Mouse (Mus musculus) liver, adult 2 months (tissue): ENCODE data around the gene Ftcd. TPM values are rescaled to one million over a fixed set of nuclear protein-coding genes. Genes with fewer than 3 reads are reported as not detected.

Experiments
- DNase-seq: peaks from one replicate; pipeline ENCODE4 v3.0.0-alpha.2; 2011; ENCODE audit warnings: low read depth, low spot score; ENCODE audit errors: extremely low read depth
- H3K27ac ChIP-seq: fragments of 200-500 bp; replicated peaks from 2 replicates; pipeline ENCODE4 v1.5.1; 2012; ENCODE audit warnings: low read depth, mild to moderate bottlenecking, control low read depth, inconsistent platforms, low read length; ENCODE audit not compliant: insufficient read depth
- H3K27me3 ChIP-seq: fragments of 200-500 bp; 2 replicates; pipeline ENCODE4 v1.6.1; 2012; ENCODE audit warnings: mild to moderate bottlenecking, moderate library complexity, low read length, inconsistent platforms; ENCODE audit not compliant: control insufficient read depth, insufficient read depth
- H3K36me3 ChIP-seq: fragments of 200-500 bp; 2 replicates; pipeline ENCODE4 v1.6.1; 2012; ENCODE audit warnings: low read length, inconsistent platforms; ENCODE audit not compliant: control insufficient read depth, insufficient read depth
- H3K4me1 ChIP-seq: fragments of 200-500 bp; 2 replicates; pipeline ENCODE4 v1.6.1; 2011; ENCODE audit warnings: low read length; ENCODE audit not compliant: control insufficient read depth, insufficient read depth
- H3K4me3 ChIP-seq: fragments of 200-500 bp; 2 replicates; pipeline ENCODE4 v1.5.1; 2011; ENCODE audit warnings: low read depth, mild to moderate bottlenecking, control low read depth, low read length, moderate library complexity; ENCODE audit not compliant: insufficient read depth
- H3K79me2 ChIP-seq: fragments of 200-500 bp; 2 replicates; pipeline ENCODE4 v1.6.1; 2012; ENCODE audit warnings: inconsistent platforms, mild to moderate bottlenecking, low read length, moderate library complexity; ENCODE audit not compliant: control insufficient read depth, insufficient read depth
- H3K9ac ChIP-seq: fragments of 200-500 bp; 2 replicates; pipeline ENCODE4 v1.6.1; 2012; ENCODE audit warnings: low read depth, mild to moderate bottlenecking, control low read depth, inconsistent platforms, low read length
- CTCF ChIP-seq: fragments of 200-500 bp; IDR thresholded peaks from 2 replicates; pipeline ENCODE4 v1.5.1; 2011; ENCODE audit warnings: low read depth, low read length, control low read depth
- POLR2A ChIP-seq: fragments of 200-500 bp; IDR thresholded peaks from 2 replicates; pipeline ENCODE4 v1.6.1; 2011; ENCODE audit warnings: low read length, control low read depth; ENCODE audit not compliant: insufficient read depth; ENCODE audit errors: extremely low read depth
- WGBS: fragments of 180-500 bp; shearing (Covaris S2); methylation state at CpG from one replicate; pipeline ENCODE4 v1.1.7; 2018; 5-methylcytosine and 5-hydroxymethylcytosine counted together
- polyA plus RNA-seq: library from polyadenylated mRNA; depleted of rRNA; stranded (reverse); fragments of >200 nt; gene quantifications from 2 replicates; pipeline ENCODE4 v1.2.3, GENCODE M21; 2012
- total RNA-seq: library from RNA; depleted of rRNA; stranded (reverse); fragments of >200 nt; gene quantifications from 2 replicates; pipeline ENCODE4 v1.2.3, GENCODE M21; 2014

The Ftcd gene
- total and polyA plus RNA-seq, 2 experiments: 335 to 676 TPM

GRCm38 (mm10) chr10:76584138-76584537 is 8.7 kb downstream of the Ftcd start:
- no peak overlapping the region for H3K4me3 ChIP-seq
- H3K27me3 ChIP-seq: no peaks in the 10 kb centered on the region; the same call in 1 of the 2 replicates
- H3K27ac ChIP-seq: no peak overlapping the region
- H3K4me1 ChIP-seq: peaks cover 6% of the 10 kb centered on the region
- no peaks in the 10 kb centered on the region for H3K79me2 ChIP-seq
- no peak overlapping the region for H3K9ac ChIP-seq
- H3K36me3 ChIP-seq: peaks cover 31% of the 10 kb centered on the region
- DNase-seq: no peak
- 62% methylated on average over 10 of the region's 10 CpGs for WGBS
- TF ChIP-seq POLR2A (no peak), CTCF (no peak)

DNA sequence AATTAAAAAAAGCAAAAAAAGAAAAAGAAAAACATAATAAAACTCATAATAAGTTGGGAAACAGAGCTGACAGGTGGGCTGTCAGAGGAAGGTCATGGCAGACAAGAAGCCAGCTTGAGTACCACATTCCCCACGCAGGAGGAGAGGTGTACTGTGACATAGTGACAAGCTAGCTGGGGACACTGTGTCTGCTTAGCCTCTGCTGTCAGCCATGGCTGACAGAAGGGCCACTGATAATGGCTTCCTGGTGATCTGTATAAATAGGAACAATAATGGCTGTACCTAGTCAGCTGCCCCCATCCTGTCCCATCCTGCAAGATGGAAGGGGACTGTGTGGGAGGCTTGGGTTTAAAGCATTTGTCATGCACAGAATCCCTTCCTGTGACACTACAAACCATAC is 10.7 kb downstream of the Ftcd start:
- Histone ChIP-seq H3K79me2 (no peaks in the 10 kb centered on the region), H3K4me1 (no peaks in the 10 kb centered on the region), H3K27ac (no peak overlapping the region), H3K36me3 (peaks cover 31% of the 10 kb centered on the region), H3K4me3 (no peak overlapping the region), H3K27me3 (no peaks in the 10 kb centered on the region; the same call in 1 of the 2 replicates), H3K9ac (no peak overlapping the region)
- 65% methylated on average over 1 of the region's 1 CpGs for WGBS
- no peak for DNase-seq
- TF ChIP-seq CTCF (no peak), POLR2A (no peak)

GRCm38 (mm10) chr10:76590197-76590596 is 14.7 kb downstream of the Ftcd start:
- Histone ChIP-seq H3K9ac (no peak overlapping the region), H3K79me2 (no peaks in the 10 kb centered on the region), H3K27ac (no peak overlapping the region), H3K4me1 (peaks cover 2% of the 10 kb centered on the region; the same call in 1 of the 2 replicates), H3K36me3 (peaks cover 5% of the 10 kb centered on the region; the same call in 1 of the 2 replicates), H3K27me3 (no peaks in the 10 kb centered on the region), H3K4me3 (no peak overlapping the region)
- WGBS: 86% methylated on average over 11 of the region's 11 CpGs
- TF ChIP-seq POLR2A (no peak), CTCF (no peak)
- DNase-seq: no peak

DNA sequence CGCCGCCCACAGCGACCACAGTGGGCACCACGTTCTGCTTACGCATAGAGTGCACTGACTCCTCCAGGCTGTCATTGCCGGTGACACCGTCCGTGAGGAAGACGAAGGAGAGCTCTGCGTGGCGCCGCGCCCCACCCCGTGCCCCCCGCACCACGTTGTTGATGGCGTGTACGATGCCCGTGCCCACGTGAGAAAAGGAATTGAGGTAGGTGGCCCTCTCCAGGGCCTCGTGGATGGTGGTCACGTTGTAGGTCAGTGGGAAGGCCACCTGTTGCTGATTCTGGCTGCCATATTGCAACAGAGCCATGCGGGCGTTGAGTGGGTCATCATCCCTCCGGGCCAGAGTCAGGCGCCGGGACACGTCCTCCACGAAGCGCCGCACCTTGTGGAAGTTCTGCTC is 20.9 kb downstream of the Ftcd start:
- no peak for DNase-seq
- no peak overlapping the region for H3K4me3 ChIP-seq
- no peaks in the 10 kb centered on the region for H3K27me3 ChIP-seq
- H3K4me1 ChIP-seq: peaks cover 2% of the 10 kb centered on the region; the same call in 1 of the 2 replicates
- no peaks in the 10 kb centered on the region for H3K79me2 ChIP-seq
- H3K27ac ChIP-seq: no peak overlapping the region
- no peak overlapping the region for H3K9ac ChIP-seq
- no peaks in the 10 kb centered on the region for H3K36me3 ChIP-seq
- WGBS: 96% methylated on average over 31 of the region's 31 CpGs
- no peak for TF ChIP-seq CTCF
- no peak for TF ChIP-seq POLR2A

- Histone ChIP-seq H3K4me1 (no peaks in the 10 kb centered on the region), H3K4me3 (no peak overlapping the region), H3K27me3 (no peaks in the 10 kb centered on the region), H3K27ac (no peak overlapping the region), H3K36me3 (no peaks in the 10 kb centered on the region), H3K9ac (no peak overlapping the region), H3K79me2 (no peaks in the 10 kb centered on the region)
- DNase-seq: no peak
- 73% methylated on average over 3 of the region's 3 CpGs for WGBS
- no peak for TF ChIP-seq POLR2A
- no peak for TF ChIP-seq CTCF
Observed at GRCm38 (mm10) chr10:76602690-76603089, 27.2 kb downstream of the Ftcd start.

DNA sequence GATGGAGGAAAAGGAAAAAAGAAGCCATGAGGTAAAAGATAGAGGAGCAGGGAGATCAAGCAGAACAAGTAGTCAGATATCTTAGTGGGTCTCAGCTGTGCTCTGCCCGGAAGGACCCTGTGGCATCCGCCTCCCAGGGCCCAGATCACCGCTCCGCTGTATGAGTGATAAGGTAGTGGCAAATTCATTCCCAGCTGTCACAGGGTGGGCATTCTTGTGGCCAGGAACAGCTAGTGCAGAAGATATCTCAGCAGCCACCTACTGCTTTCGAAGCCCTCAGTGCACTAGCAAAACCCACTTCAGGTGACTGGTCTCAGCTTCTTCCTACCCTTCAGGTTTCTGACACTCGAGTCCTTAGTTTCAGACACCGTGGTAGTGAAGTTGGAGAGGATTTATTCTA is 37.0 kb downstream of the Ftcd start:
- Histone ChIP-seq H3K36me3 (no peaks in the 10 kb centered on the region), H3K27ac (no peak overlapping the region), H3K27me3 (no peaks in the 10 kb centered on the region), H3K79me2 (no peaks in the 10 kb centered on the region), H3K4me3 (no peak overlapping the region), H3K4me1 (no peaks in the 10 kb centered on the region), H3K9ac (no peak overlapping the region)
- TF ChIP-seq POLR2A (no peak), CTCF (no peak)
- WGBS: 87% methylated on average over 7 of the region's 7 CpGs
- DNase-seq: no peak
